Mouse (Mus musculus): ENCODE data around the gene Cebpe. TPM values are rescaled to one million over a fixed set of nuclear protein-coding genes. Genes with fewer than 3 reads are reported as not detected.

Gene Cebpe
- total and polyA plus RNA-seq, 2 experiments from 2014 or later, result 0.38 TPM; not detected in 1

DNA sequence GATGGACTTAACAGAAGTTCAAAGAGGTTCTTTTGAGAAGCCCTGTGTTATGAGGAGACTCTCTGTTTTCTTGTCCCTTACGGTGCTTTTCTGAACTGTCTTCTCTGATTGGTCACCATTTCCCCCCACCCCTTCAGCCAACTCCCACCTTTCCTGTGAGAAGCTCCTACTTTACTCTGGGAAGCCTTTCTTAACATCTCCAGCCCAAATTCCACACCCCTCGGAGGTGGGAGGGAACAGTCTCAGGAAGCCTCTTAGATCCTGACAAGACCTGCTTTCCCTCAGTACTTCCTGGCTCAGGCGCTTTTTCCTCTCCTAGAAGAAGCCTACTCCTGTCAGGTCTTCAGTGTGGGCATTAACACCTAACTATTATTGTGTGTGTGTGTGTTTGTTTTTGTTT is 12.4 kb downstream of the Cebpe start:
- no peak overlapping the region for H3K4me2 ChIP-seq (ENCODE audit: low read depth)
- H3K27me3 ChIP-seq (ENCODE audit: insufficient read depth, low read length), result no peaks in the 10 kb centered on the region; the same call in 1 of the 2 replicates
- H3K36me3 ChIP-seq (ENCODE audit: insufficient read depth), result no peaks in the 10 kb centered on the region
- DNase-seq (no peak), ATAC-seq (no peak)
- no peaks in the 10 kb centered on the region for H3K9me3 ChIP-seq (ENCODE audit: low read length)
- H3K9ac ChIP-seq, result no peak overlapping the region
- 55% methylated on average over 3 of the region's 3 CpGs for WGBS
- H3K27ac ChIP-seq (ENCODE audit: low read depth, low read length), result no peak overlapping the region
- no peak overlapping the region for H3K4me3 ChIP-seq (ENCODE audit: low read depth, low read length)
- no peak for TF ChIP-seq CTCF (IDR thresholded peaks at IDR 0.05; ENCODE audit: low read depth)
- H3K4me1 ChIP-seq (ENCODE audit: insufficient read depth), result no peaks in the 10 kb centered on the region

DNA sequence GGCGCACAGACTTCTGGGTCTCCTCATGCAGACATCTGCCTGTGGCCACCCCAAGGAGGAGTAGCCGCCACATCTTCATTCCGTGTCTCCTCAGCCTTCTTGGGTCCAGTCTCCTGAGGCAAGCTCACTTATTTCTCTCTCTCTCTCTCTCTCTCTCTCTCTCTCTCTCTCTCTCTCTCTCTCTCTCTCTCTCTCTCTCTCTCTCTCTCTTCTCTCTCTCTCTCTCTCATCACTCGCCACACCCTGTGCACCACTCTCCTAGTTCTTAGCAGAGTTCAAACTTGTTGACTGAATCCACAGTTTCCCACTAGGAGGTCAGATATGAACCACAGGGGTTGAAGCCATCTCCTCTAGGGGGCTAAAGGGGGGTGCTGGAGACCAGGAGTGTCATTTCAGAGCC is 13.2 kb downstream of the Cebpe start, which contains the start of gene Gm29776:
Gene Gm29776, minus strand, starts transcription at position 101 of the 400 bp plus-strand sequence.
- no peak for DNase-seq
- no peak within 1 kb of the TSS for H3K4me3 ChIP-seq (ENCODE audit: low read depth, low read length)

DNA sequence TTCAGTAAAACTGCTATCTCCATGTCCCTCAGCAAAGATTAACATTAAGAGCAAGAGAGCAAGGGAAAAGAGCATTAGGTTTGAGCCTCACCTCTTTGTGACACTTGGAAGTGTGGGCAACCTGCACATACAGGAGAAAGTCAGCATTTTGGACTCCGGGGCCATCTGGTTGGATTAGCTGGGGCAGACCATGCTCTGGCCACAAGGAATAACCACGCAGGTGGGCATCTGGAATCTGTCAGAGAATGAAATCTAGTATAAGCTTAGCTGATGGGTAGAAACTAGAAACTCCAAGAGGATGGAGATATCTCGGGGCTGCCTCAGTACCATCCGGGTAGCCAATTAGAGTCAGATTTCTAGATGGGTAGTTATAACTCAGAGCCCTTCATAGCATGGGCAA is 15.2 kb downstream of the Cebpe start:
- no peaks in the 10 kb centered on the region for H3K4me1 ChIP-seq (ENCODE audit: insufficient read depth)
- DNase-seq (no peak), ATAC-seq (no peak)
- H3K27me3 ChIP-seq (ENCODE audit: insufficient read depth, low read length), result no peaks in the 10 kb centered on the region
- no peak overlapping the region for H3K27ac ChIP-seq (ENCODE audit: low read depth, low read length)
- peaks cover 17% of the 10 kb centered on the region for H3K36me3 ChIP-seq (ENCODE audit: insufficient read depth)
- H3K9me3 ChIP-seq (ENCODE audit: low read length), result no peaks in the 10 kb centered on the region
- TF ChIP-seq CTCF (IDR thresholded peaks at IDR 0.05; ENCODE audit: low read depth), result no peak
- no peak overlapping the region for H3K4me3 ChIP-seq (ENCODE audit: low read depth, low read length)
- H3K4me2 ChIP-seq (ENCODE audit: low read depth), result no peak overlapping the region
- no peak overlapping the region for H3K9ac ChIP-seq
- 94% methylated on average over 4 of the region's 4 CpGs for WGBS

More for the DNA sequence above, 13.2 kb downstream of the Cebpe start, which contains the start of gene Gm29776:
- H3K36me3 ChIP-seq (ENCODE audit: insufficient read depth), result peaks cover 4% of the 10 kb centered on the region; the same call in 1 of the 2 replicates
- no peak within 1 kb of the TSS for H3K9ac ChIP-seq
- H3K27ac ChIP-seq (ENCODE audit: low read depth, low read length), result no peak within 1 kb of the TSS
- ATAC-seq, result no peak
- no peaks in the 10 kb centered on the region; the same call in 1 of the 2 replicates for H3K27me3 ChIP-seq (ENCODE audit: insufficient read depth, low read length)
- no peak for TF ChIP-seq CTCF (IDR thresholded peaks at IDR 0.05; ENCODE audit: low read depth)
- H3K4me2 ChIP-seq (ENCODE audit: low read depth), result no peak within 1 kb of the TSS
- H3K9me3 ChIP-seq (ENCODE audit: low read length), result no peaks in the 10 kb centered on the region
- no peaks in the 10 kb centered on the region for H3K4me1 ChIP-seq (ENCODE audit: insufficient read depth)
- 70% methylated on average over 4 of the region's 4 CpGs for WGBS

DNA sequence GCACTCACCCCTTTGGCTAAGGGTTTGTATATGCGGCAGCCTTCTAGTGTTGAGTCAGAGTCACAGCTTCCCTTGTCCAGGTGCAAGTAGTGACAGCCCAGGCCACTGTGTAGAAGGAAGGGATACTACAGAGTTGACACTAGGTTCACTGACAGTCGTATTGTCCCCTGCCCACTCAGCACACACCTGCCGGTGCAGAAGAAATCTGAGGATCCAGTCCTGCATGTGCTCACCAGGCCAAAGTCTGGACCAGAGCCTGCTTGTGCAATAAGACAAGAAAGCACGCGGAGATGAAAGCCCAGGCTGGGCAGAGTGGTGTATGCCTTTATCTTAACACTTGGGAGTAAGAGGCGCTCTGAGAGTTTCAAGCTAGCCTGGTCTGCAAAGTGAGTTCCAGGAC is 16.9 kb downstream of the Cebpe start:
- H3K27me3 ChIP-seq (ENCODE audit: insufficient read depth, low read length), result no peaks in the 10 kb centered on the region
- no peak for ATAC-seq

DNA sequence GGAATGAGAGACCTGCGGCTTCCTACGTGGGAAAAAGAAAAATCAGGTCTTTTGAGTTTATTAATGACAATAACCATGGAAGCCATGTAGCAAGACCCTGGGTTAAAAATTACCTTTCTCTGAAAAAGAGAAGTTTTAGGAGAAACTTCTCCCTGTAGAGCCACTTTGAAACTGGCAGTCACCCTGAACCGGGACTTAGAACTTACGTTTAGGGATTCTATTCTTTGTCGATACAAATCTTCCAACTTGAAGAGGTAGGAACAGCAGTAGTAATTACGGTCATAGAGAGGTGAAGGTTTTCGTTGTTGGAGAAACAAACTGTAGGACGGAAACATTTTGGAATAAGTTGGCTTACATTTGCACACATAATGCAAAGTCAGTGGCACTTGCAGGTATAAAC is 24.7 kb downstream of the Cebpe start:
- Histone ChIP-seq H3K9ac (peak overlapping the region; percentile 52), H3K27ac (ENCODE audit: low read depth, low read length) (no peak overlapping the region), H3K9me3 (ENCODE audit: low read length) (no peaks in the 10 kb centered on the region), H3K4me2 (ENCODE audit: low read depth) (peak overlapping the region; percentile 53), H3K4me3 (ENCODE audit: low read depth, low read length) (peak overlapping the region; percentile 94), H3K36me3 (ENCODE audit: insufficient read depth) (peaks cover 27% of the 10 kb centered on the region), H3K27me3 (ENCODE audit: insufficient read depth, low read length) (no peaks in the 10 kb centered on the region), H3K4me1 (ENCODE audit: insufficient read depth) (peaks cover 19% of the 10 kb centered on the region)
- ATAC-seq (no peak), DNase-seq (no peak)
- TF ChIP-seq CTCF (IDR thresholded peaks at IDR 0.05; ENCODE audit: low read depth), result no peak
- WGBS, result 8% methylated on average over 8 of the region's 8 CpGs

More for the DNA sequence above, 16.9 kb downstream of the Cebpe start:
- Histone ChIP-seq H3K4me1 (ENCODE audit: insufficient read depth) (no peaks in the 10 kb centered on the region), H3K9me3 (ENCODE audit: low read length) (no peaks in the 10 kb centered on the region), H3K36me3 (ENCODE audit: insufficient read depth) (peaks cover 27% of the 10 kb centered on the region), H3K4me3 (ENCODE audit: low read depth, low read length) (no peak overlapping the region), H3K9ac (no peak overlapping the region), H3K4me2 (ENCODE audit: low read depth) (no peak overlapping the region), H3K27ac (ENCODE audit: low read depth, low read length) (no peak overlapping the region)
- 81% methylated on average over 6 of the region's 6 CpGs for WGBS
- DNase-seq, result no peak
- TF ChIP-seq CTCF (IDR thresholded peaks at IDR 0.05; ENCODE audit: low read depth), result no peak

DNA sequence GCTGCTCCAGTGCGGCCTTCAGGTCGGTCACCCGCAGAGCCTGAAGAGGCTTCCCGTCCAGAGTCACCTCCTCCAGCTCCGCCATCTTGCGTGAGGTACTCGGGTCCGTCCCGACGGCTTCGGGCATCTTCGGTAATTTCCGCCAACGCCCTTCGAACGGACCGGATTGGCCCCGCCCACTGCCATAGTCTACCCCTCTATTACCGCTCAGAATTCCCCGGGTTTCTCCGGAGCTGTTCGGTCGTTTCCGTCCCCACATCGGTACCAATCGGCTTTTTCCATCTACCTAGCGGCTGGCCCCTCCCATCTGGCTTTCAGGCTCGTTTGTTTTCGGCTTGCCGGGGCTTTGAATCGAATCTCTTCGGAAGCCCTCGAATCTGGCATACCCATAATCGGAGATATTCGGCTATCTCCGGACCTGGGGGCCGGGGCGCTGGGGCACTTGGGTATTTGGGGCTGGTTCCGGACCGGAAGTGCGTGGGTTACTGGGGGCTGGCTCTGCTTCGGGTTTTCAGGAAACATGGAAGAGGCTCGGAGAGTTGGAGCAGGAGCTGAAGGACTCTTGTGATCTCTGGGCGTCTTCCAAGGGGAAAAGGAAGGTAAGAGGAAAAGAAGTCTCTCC is 25.3 kb downstream of the Cebpe start, which contains the start of gene Acin1:
Gene Acin1, minus strand, starts transcription at position 410 of the 622 bp plus-strand sequence.
- H3K4me2 ChIP-seq (ENCODE audit: low read depth), result peak within 1 kb of the TSS; percentile 84
- H3K36me3 ChIP-seq (ENCODE audit: insufficient read depth), result peaks cover 27% of the 10 kb centered on the region
- ATAC-seq, result peak; percentile 97
- under 1% methylated on average over 44 of the region's 44 CpGs for WGBS
- H3K4me3 ChIP-seq (ENCODE audit: low read depth, low read length), result peak within 1 kb of the TSS; percentile 94
- peak within 1 kb of the TSS; percentile 97 for H3K27ac ChIP-seq (ENCODE audit: low read depth, low read length)
- H3K9me3 ChIP-seq (ENCODE audit: low read length), result no peaks in the 10 kb centered on the region
- peak within 1 kb of the TSS; percentile 97 for H3K9ac ChIP-seq
- no peaks in the 10 kb centered on the region for H3K27me3 ChIP-seq (ENCODE audit: insufficient read depth, low read length)
- peak; percentile 100 for DNase-seq
- H3K4me1 ChIP-seq (ENCODE audit: insufficient read depth), result peaks cover 19% of the 10 kb centered on the region
- TF ChIP-seq CTCF (IDR thresholded peaks at IDR 0.05; ENCODE audit: low read depth), result no peak

DNA sequence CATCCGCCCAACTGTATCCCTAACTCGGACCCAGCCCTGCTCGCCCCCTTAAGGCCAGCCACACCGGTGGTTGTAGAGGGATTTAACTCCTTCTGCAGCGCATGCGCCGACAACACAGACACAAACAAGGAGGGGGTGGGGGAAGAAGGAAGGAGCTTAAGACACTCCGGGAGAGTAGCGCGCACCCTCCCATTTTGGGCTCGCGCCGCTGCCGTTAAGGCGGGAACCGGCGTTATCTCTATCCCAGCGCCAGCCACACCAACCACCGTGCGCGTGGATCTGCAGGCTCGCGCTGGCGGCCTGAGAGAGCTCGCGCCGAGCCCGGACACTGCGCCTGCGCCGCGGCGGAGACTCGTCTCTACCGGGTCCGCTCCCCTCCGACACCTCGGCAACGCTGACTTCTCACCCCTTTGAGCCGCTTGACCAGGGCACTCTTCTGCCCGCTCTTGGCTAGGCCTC is 25.9 kb downstream of the Cebpe start, which contains the start of gene 1700123O20Rik:
Gene 1700123O20Rik, plus strand, starts transcription at position 154 of the 459 bp plus-strand sequence.
- Histone ChIP-seq H3K36me3 (ENCODE audit: insufficient read depth) (peaks cover 27% of the 10 kb centered on the region), H3K4me3 (ENCODE audit: low read depth, low read length) (peak within 1 kb of the TSS; percentile 94), H3K4me2 (ENCODE audit: low read depth) (peak within 1 kb of the TSS; percentile 84), H3K27ac (ENCODE audit: low read depth, low read length) (peak within 1 kb of the TSS; percentile 97), H3K4me1 (ENCODE audit: insufficient read depth) (peaks cover 19% of the 10 kb centered on the region), H3K9me3 (ENCODE audit: low read length) (no peaks in the 10 kb centered on the region), H3K27me3 (ENCODE audit: insufficient read depth, low read length) (no peaks in the 10 kb centered on the region), H3K9ac (peak within 1 kb of the TSS; percentile 97)
- under 1% methylated on average over 41 of the region's 41 CpGs for WGBS
- TF ChIP-seq CTCF (IDR thresholded peaks at IDR 0.05; ENCODE audit: low read depth), result peak; percentile 61
- ATAC-seq (peak; percentile 62), DNase-seq (peak; percentile 91)

Measured in forebrain, postnatal 0 days (tissue).